Mouse (Mus musculus) heart, postnatal 0 days (tissue): ENCODE measurements at regions not wholly inside any gene's neighbourhood (a gene's known extent, or its start where the extent isn't known, plus 50 kb on each side); places are given as distances from the start of the nearest gene placed in this dataset.

Source experiments
- ATAC-seq: fragments of 200-750 bp; cut with Nextera tagmentation; 2 replicates; pipeline ENCODE4 v1.8.0; 2017; ENCODE audit warnings: low read depth, moderate number of reproducible peaks, moderate library complexity; ENCODE audit not compliant: insufficient read depth
- DNase-seq: peaks from one replicate; pipeline ENCODE4 v3.0.0-alpha.2; 2016; ENCODE audit warnings: low spot score
- H3K27ac ChIP-seq: fragments of 300-500 bp; sonication (generic); 2 replicates; pipeline ENCODE4 v1.5.1; 2014; ENCODE audit warnings: low read depth, mild to moderate bottlenecking
- H3K27me3 ChIP-seq: fragments of 300-500 bp; sonication (generic); 2 replicates; pipeline ENCODE4 v1.6.1; 2014; ENCODE audit warnings: low read length, mixed read lengths; ENCODE audit not compliant: control insufficient read depth, insufficient read depth
- H3K36me3 ChIP-seq: fragments of 300-500 bp; sonication (generic); replicated peaks from 2 replicates; pipeline ENCODE4 v1.6.1; 2014; ENCODE audit warnings: low read length, mixed read lengths; ENCODE audit not compliant: control insufficient read depth, insufficient read depth
- H3K4me1 ChIP-seq: fragments of 300-500 bp; sonication (generic); 2 replicates; pipeline ENCODE4 v1.6.1; 2014; ENCODE audit warnings: antibody characterized with exemption; ENCODE audit not compliant: control insufficient read depth, insufficient read depth
- H3K4me2 ChIP-seq: fragments of 300-500 bp; sonication (generic); 2 replicates; pipeline ENCODE4 v1.6.1; 2014; ENCODE audit warnings: low read depth, mild to moderate bottlenecking, low read length, moderate library complexity
- H3K4me3 ChIP-seq: fragments of 300-500 bp; sonication (generic); 2 replicates; pipeline ENCODE4 v1.5.1; 2014; ENCODE audit warnings: low read depth, low read length
- H3K9ac ChIP-seq: fragments of 300-500 bp; sonication (generic); replicated peaks from 2 replicates; pipeline ENCODE4 v1.6.1; 2014; ENCODE audit warnings: low read depth, low read length, mixed read lengths
- H3K9me3 ChIP-seq: fragments of 300-500 bp; sonication (generic); replicated peaks from 2 replicates; pipeline ENCODE4 v1.6.1; 2016; ENCODE audit warnings: low read length; ENCODE audit not compliant: control insufficient read depth
- CTCF ChIP-seq: IDR thresholded peaks from 2 replicates; pipeline ENCODE4 v1.5.1; 2016; ENCODE audit warnings: antibody characterized with exemption, control low read depth, low read depth
- EP300 ChIP-seq: IDR thresholded peaks from 2 replicates; pipeline ENCODE4 v1.6.1; 2016; ENCODE audit warnings: antibody characterized with exemption, low read depth
- WGBS: fragments of 180-500 bp; shearing (Covaris S2); extraction: QIAGEN DNeasy Blood & Tissue Kit; methylation state at CpG from one replicate; pipeline ENCODE4 v1.1.7; 2014; 5-methylcytosine and 5-hydroxymethylcytosine counted together

GRCm38 (mm10) chr13:52045349-52045748 is 198.9 kb downstream of the Gadd45g start:
- ATAC-seq: no peak
- Histone ChIP-seq H3K9ac (no peak overlapping the region), H3K4me2 (no peak overlapping the region), H3K27me3 (no peaks in the 10 kb centered on the region), H3K4me3 (no peak overlapping the region), H3K9me3 (no peaks in the 10 kb centered on the region), H3K27ac (peak overlapping the region; percentile 59; the same call in 1 of the 2 replicates), H3K4me1 (peaks cover 31% of the 10 kb centered on the region), H3K36me3 (no peaks in the 10 kb centered on the region)
- no peak for DNase-seq
- TF ChIP-seq CTCF (no peak), EP300 (no peak)
- 83% methylated on average over 3 of the region's 3 CpGs for WGBS

GRCm38 (mm10) chr13:52046020-52046419 is 199.5 kb downstream of the Gadd45g start:
- DNase-seq (peak; percentile 66), ATAC-seq (peak; percentile 81)
- 7% methylated on average over 5 of the region's 5 CpGs for WGBS
- Histone ChIP-seq H3K4me3 (peak overlapping the region; percentile 11; the same call in 1 of the 2 replicates), H3K9me3 (no peaks in the 10 kb centered on the region), H3K4me1 (peaks cover 31% of the 10 kb centered on the region), H3K27me3 (no peaks in the 10 kb centered on the region), H3K27ac (peak overlapping the region; percentile 59), H3K4me2 (peak overlapping the region; percentile 54), H3K36me3 (no peaks in the 10 kb centered on the region), H3K9ac (peak overlapping the region; percentile 41; the same call in 1 of the 2 replicates)
- TF ChIP-seq EP300 (no peak), CTCF (no peak)

GRCm38 (mm10) chr13:52046700-52047099 is 200.2 kb downstream of the Gadd45g start:
- no peak for TF ChIP-seq CTCF
- TF ChIP-seq EP300: no peak
- Histone ChIP-seq H3K27me3 (no peaks in the 10 kb centered on the region), H3K36me3 (no peaks in the 10 kb centered on the region), H3K9me3 (no peaks in the 10 kb centered on the region), H3K4me1 (peaks cover 27% of the 10 kb centered on the region), H3K9ac (no peak overlapping the region), H3K4me2 (peak overlapping the region; percentile 54), H3K27ac (peak overlapping the region; percentile 59), H3K4me3 (peak overlapping the region; percentile 11; the same call in 1 of the 2 replicates)
- ATAC-seq: 0 out of 2 replicates have a peak, but pooled peaks have one; percentile 21
- DNase-seq: peak; percentile 47
- WGBS: 45% methylated on average over 11 of the region's 11 CpGs

- no peak for DNase-seq
- no peak overlapping the region for H3K9ac ChIP-seq
- H3K27me3 ChIP-seq: no peaks in the 10 kb centered on the region
- no peaks in the 10 kb centered on the region for H3K36me3 ChIP-seq
- WGBS: 82% methylated on average over 6 of the region's 6 CpGs
- no peak overlapping the region for H3K27ac ChIP-seq
- TF ChIP-seq CTCF (no peak), EP300 (no peak)
- no peak for ATAC-seq
- no peak overlapping the region for H3K4me3 ChIP-seq
- no peak overlapping the region for H3K4me2 ChIP-seq
- peaks cover 19% of the 10 kb centered on the region for H3K4me1 ChIP-seq
- no peaks in the 10 kb centered on the region for H3K9me3 ChIP-seq
Observed at GRCm38 (mm10) chr13:52047937-52048336, 201.5 kb downstream of the Gadd45g start.

GRCm38 (mm10) chr13:52048777-52049176 is 202.3 kb downstream of the Gadd45g start:
- Histone ChIP-seq H3K27me3 (no peaks in the 10 kb centered on the region), H3K4me3 (no peak overlapping the region), H3K27ac (no peak overlapping the region), H3K4me2 (no peak overlapping the region), H3K9me3 (no peaks in the 10 kb centered on the region), H3K36me3 (no peaks in the 10 kb centered on the region), H3K4me1 (peaks cover 19% of the 10 kb centered on the region), H3K9ac (no peak overlapping the region)
- ATAC-seq (no peak), DNase-seq (no peak)
- 67% methylated on average over 3 of the region's 3 CpGs for WGBS
- TF ChIP-seq CTCF: no peak
- no peak for TF ChIP-seq EP300

- TF ChIP-seq CTCF (no peak), EP300 (no peak)
- WGBS: 92% methylated on average over 2 of the region's 2 CpGs
Observed at GRCm38 (mm10) chr13:52049249-52049648, 202.8 kb downstream of the Gadd45g start.

More at GRCm38 (mm10) chr13:52049249-52049648, 202.8 kb downstream of the Gadd45g start:
- H3K36me3 ChIP-seq: no peaks in the 10 kb centered on the region
- H3K4me1 ChIP-seq: peaks cover 19% of the 10 kb centered on the region
- no peak for ATAC-seq
- DNase-seq: no peak
- no peak overlapping the region for H3K9ac ChIP-seq
- no peak overlapping the region for H3K27ac ChIP-seq
- H3K27me3 ChIP-seq: no peaks in the 10 kb centered on the region
- H3K4me3 ChIP-seq: no peak overlapping the region
- no peaks in the 10 kb centered on the region for H3K9me3 ChIP-seq
- H3K4me2 ChIP-seq: no peak overlapping the region
